Mouse (Mus musculus): Measurements from ENCODE around the gene Ube2o.

DNA sequence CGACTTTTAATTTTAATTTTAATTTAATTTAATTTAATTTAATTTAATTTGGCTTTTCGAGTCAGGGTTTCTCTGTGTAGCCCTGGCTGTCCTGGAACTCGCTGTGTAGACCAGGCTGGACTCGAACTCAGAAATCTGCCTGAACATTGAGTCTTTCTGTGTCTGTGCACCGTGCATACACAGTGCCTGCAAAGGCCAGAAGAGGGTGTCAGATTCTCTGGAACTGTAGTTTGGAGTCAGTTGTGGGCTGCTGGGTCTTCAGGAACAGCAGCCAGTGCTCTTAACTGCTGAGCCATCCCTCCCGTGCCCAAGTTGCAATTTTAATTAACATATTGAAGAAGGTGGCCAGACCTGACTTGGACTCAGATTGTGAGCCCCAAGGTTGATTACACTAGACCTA lies 89.9 kb downstream of the Ube2o start:
- TF ChIP-seq CTCF (IDR thresholded peaks at IDR 0.05; ENCODE audit: insufficient read depth, low read length): no peak
- no peak for TF ChIP-seq POLR2A (IDR thresholded peaks at IDR 0.05; ENCODE audit: borderline replicate concordance, extremely low read depth, low read depth, low read length)
